Mouse (Mus musculus) heart, embryonic 10.5 days (tissue): Measurements from ENCODE around the gene Pigb. TPM values are rescaled to one million over a fixed set of nuclear protein-coding genes. Genes with fewer than 3 reads are reported as not detected.

Experiments used
- DNase-seq: peaks from one replicate; pipeline ENCODE4 v3.0.0-alpha.2; 2017; ENCODE audit warnings: low spot score
- H3K27ac ChIP-seq: fragments of 300-500 bp; sonication (generic); 2 replicates; pipeline ENCODE4 v1.5.1; 2016; ENCODE audit warnings: mild to moderate bottlenecking
- H3K27me3 ChIP-seq: fragments of 300-500 bp; sonication (generic); 2 replicates; pipeline ENCODE4 v1.6.1; 2016; ENCODE audit warnings: mild to moderate bottlenecking; ENCODE audit not compliant: poor library complexity, insufficient read depth, severe bottlenecking
- H3K36me3 ChIP-seq: fragments of 300-500 bp; sonication (generic); 2 replicates; pipeline ENCODE4 v1.6.1; 2016; ENCODE audit warnings: mild to moderate bottlenecking, moderate library complexity
- H3K4me1 ChIP-seq: fragments of 300-500 bp; sonication (generic); 2 replicates; pipeline ENCODE4 v1.6.1; 2016; ENCODE audit warnings: mild to moderate bottlenecking
- H3K4me3 ChIP-seq: fragments of 300-500 bp; sonication (generic); 2 replicates; pipeline ENCODE4 v1.5.1; 2016; ENCODE audit warnings: mild to moderate bottlenecking, moderate library complexity
- H3K9me3 ChIP-seq: fragments of 300-500 bp; sonication (generic); 2 replicates; pipeline ENCODE4 v1.6.1; 2016; ENCODE audit warnings: mild to moderate bottlenecking, moderate library complexity
- WGBS: fragments of 180-500 bp; shearing (Covaris S2); methylation state at CpG from one replicate; pipeline ENCODE4 v1.1.7; 2016; 5-methylcytosine and 5-hydroxymethylcytosine counted together
- polyA plus RNA-seq: library from polyadenylated mRNA; unstranded; fragments of >200 nt; fragmentation: Nextera tagmentation; extraction: Ambion mirVana; gene quantifications from 2 replicates; pipeline ENCODE4 v1.2.1, GENCODE M21; 2016

The Pigb gene
- polyA plus RNA-seq, 1 experiment from 2014 or later, result 13.2 TPM

- H3K4me1 ChIP-seq, result peaks cover 23% of the 10 kb centered on the region
- peaks cover 2% of the 10 kb centered on the region; the same call in 1 of the 2 replicates for H3K36me3 ChIP-seq
- peak overlapping the region; percentile 90 for H3K4me3 ChIP-seq
- H3K9me3 ChIP-seq, result no peaks in the 10 kb centered on the region
- under 1% methylated on average over 49 of the region's 49 CpGs for WGBS
- H3K27ac ChIP-seq, result peak overlapping the region; percentile 92
- DNase-seq, result peak; percentile 96
- no peaks in the 10 kb centered on the region for H3K27me3 ChIP-seq
Observed at GRCm38 (mm10) chr9:73039222-73039945, 794 bp downstream of the Pigb start.

DNA sequence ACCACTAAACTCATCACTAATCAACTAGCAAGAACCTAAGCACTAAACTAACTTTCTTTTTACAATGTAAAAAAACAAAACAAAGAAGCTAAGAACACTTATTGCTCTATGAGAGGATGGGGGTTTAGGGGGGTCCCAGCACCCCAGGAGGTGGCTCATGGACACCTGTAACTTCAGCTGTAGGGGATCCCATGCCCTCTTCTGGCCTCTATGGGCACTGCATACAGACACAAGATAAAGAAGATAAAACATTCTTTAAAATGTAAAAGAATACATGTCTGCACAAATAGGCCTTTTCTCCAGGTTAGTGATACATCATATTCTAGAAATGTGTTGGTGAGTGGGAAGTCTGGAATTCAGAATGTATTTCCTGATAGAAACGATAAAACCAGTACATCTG, 6.8 kb downstream of the Pigb start:
- no peak overlapping the region for H3K27ac ChIP-seq
- H3K9me3 ChIP-seq, result no peaks in the 10 kb centered on the region
- no peaks in the 10 kb centered on the region for H3K27me3 ChIP-seq
- WGBS, result 92% methylated on average over 1 of the region's 1 CpGs
- DNase-seq, result no peak
- H3K36me3 ChIP-seq, result peaks cover 42% of the 10 kb centered on the region
- no peak overlapping the region for H3K4me3 ChIP-seq
- no peaks in the 10 kb centered on the region for H3K4me1 ChIP-seq

GRCm38 (mm10) chr9:73031421-73031820, 8.8 kb downstream of the Pigb start:
- WGBS, result 57% methylated on average over 4 of the region's 4 CpGs
- no peak overlapping the region for H3K4me3 ChIP-seq
- H3K36me3 ChIP-seq, result peaks cover 42% of the 10 kb centered on the region
- H3K9me3 ChIP-seq, result no peaks in the 10 kb centered on the region
- H3K27ac ChIP-seq, result no peak overlapping the region
- H3K4me1 ChIP-seq, result peaks cover 1% of the 10 kb centered on the region; the same call in 1 of the 2 replicates
- H3K27me3 ChIP-seq, result no peaks in the 10 kb centered on the region
- no peak for DNase-seq

- Histone ChIP-seq H3K27ac (no peak overlapping the region), H3K9me3 (no peaks in the 10 kb centered on the region), H3K36me3 (peaks cover 42% of the 10 kb centered on the region), H3K4me3 (no peak overlapping the region), H3K27me3 (no peaks in the 10 kb centered on the region), H3K4me1 (peaks cover 10% of the 10 kb centered on the region)
- 88% methylated on average over 1 of the region's 1 CpGs for WGBS
- no peak for DNase-seq
Observed at GRCm38 (mm10) chr9:73030443-73030842, 9.7 kb downstream of the Pigb start.

GRCm38 (mm10) chr9:73025818-73026636, 14.2 kb downstream of the Pigb start:
- Histone ChIP-seq H3K36me3 (peaks cover 27% of the 10 kb centered on the region), H3K4me1 (peaks cover 10% of the 10 kb centered on the region), H3K27me3 (no peaks in the 10 kb centered on the region), H3K4me3 (peak overlapping the region; percentile 43), H3K27ac (peak overlapping the region; percentile 72), H3K9me3 (no peaks in the 10 kb centered on the region)
- 15% methylated on average over 16 of the region's 17 CpGs for WGBS
- peak; percentile 81 for DNase-seq

- no peaks in the 10 kb centered on the region for H3K27me3 ChIP-seq
- H3K27ac ChIP-seq, result no peak overlapping the region
- H3K36me3 ChIP-seq, result peaks cover 52% of the 10 kb centered on the region
- H3K4me3 ChIP-seq, result no peak overlapping the region
- no peak for DNase-seq
- 91% methylated on average over 5 of the region's 5 CpGs for WGBS
- H3K9me3 ChIP-seq, result no peaks in the 10 kb centered on the region
- H3K4me1 ChIP-seq, result peaks cover under 1% of the 10 kb centered on the region
Observed at GRCm38 (mm10) chr9:73020566-73021097, 19.5 kb downstream of the Pigb start.

- 87% methylated on average over 10 of the region's 10 CpGs for WGBS
- peaks cover 53% of the 10 kb centered on the region for H3K36me3 ChIP-seq
- H3K27ac ChIP-seq, result no peak overlapping the region
Observed at GRCm38 (mm10) chr9:73019841-73020240, 20.3 kb downstream of the Pigb start.

DNA sequence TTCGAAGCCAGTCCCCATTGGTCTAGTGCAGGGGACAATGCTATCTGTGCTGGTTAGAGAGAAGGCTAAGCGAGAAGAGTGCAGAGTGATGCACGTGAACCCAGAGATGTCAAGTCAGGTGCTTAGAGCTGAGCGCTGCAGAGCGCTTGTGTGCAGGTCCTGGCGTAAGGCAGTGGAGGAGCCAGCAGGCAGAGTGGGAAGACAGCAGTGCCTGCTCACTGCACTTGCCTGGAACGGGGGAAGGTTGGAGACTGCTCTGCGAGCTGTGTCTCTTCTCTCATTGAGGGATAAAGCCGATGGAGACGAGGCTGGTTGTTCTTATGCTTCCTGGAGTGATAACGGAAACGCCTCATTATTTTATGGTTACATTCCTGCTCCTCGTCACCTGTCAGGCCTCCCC, 25.5 kb downstream of the Pigb start:
- no peaks in the 10 kb centered on the region for H3K27me3 ChIP-seq
- H3K4me3 ChIP-seq, result no peak overlapping the region
- no peak for DNase-seq
- no peaks in the 10 kb centered on the region for H3K4me1 ChIP-seq
- peaks cover 48% of the 10 kb centered on the region for H3K36me3 ChIP-seq
- 66% methylated on average over 13 of the region's 13 CpGs for WGBS
- no peak overlapping the region for H3K27ac ChIP-seq
- no peaks in the 10 kb centered on the region for H3K9me3 ChIP-seq

More at GRCm38 (mm10) chr9:73019841-73020240, 20.3 kb downstream of the Pigb start:
- Histone ChIP-seq H3K27me3 (no peaks in the 10 kb centered on the region), H3K9me3 (no peaks in the 10 kb centered on the region), H3K4me3 (no peak overlapping the region), H3K4me1 (no peaks in the 10 kb centered on the region)
- DNase-seq, result no peak

- Histone ChIP-seq H3K4me1 (no peaks in the 10 kb centered on the region), H3K27ac (no peak overlapping the region), H3K9me3 (no peaks in the 10 kb centered on the region), H3K27me3 (no peaks in the 10 kb centered on the region), H3K36me3 (peaks cover 33% of the 10 kb centered on the region), H3K4me3 (no peak overlapping the region)
- no peak for DNase-seq
- 78% methylated on average over 4 of the region's 4 CpGs for WGBS
Observed at GRCm38 (mm10) chr9:73012629-73013028, 27.5 kb downstream of the Pigb start.

DNA sequence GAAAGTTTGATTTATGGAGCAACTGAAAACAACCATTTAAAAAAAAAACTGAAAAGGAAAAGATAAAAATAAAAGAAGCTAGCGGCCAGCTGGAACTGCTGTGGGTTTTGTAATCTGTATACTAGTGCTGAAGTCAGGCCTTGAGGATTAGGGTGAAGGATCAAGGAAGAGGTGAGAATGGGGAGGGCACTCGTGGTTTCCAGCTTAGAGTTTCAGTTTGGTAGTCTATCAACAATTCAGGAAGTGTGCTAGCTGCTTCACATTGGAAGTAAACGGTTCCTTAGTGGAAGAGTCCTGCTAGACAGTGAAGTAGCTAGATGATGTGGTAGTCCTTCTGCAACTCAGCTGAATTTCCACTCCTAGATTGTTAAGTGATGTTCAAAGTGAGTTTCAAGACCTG, 31.8 kb downstream of the Pigb start:
- H3K27ac ChIP-seq, result no peak overlapping the region
- DNase-seq, result no peak
- no peaks in the 10 kb centered on the region for H3K4me1 ChIP-seq
- 68% methylated on average over 3 of the region's 3 CpGs for WGBS
- H3K36me3 ChIP-seq, result peaks cover 13% of the 10 kb centered on the region
- H3K9me3 ChIP-seq, result no peaks in the 10 kb centered on the region
- H3K27me3 ChIP-seq, result no peaks in the 10 kb centered on the region
- H3K4me3 ChIP-seq, result no peak overlapping the region

DNA sequence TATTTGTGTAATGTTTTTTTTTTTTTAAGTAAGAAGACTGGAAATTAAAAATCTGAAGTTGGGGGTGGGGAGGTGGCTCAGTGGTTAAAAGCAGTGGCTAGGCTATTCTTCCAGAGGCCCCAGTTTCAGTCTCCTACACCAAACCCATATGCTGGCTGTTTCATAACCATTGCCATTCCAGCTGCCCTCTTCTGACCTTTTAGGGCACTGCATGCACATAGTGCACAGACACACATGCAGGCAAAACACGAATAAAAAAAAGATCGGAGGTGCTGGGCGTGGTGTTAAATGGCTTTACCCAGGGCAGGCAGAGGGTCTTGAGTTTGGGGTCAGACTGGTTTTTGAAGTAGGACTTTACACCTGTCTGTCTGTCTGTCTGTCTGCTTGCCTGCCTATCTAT, 34.0 kb downstream of the Pigb start:
- Histone ChIP-seq H3K36me3 (peaks cover 9% of the 10 kb centered on the region; the same call in 1 of the 2 replicates), H3K27me3 (no peaks in the 10 kb centered on the region), H3K27ac (no peak overlapping the region), H3K4me3 (no peak overlapping the region), H3K4me1 (no peaks in the 10 kb centered on the region), H3K9me3 (no peaks in the 10 kb centered on the region)
- no peak for DNase-seq
- WGBS, result 88% methylated on average over 3 of the region's 3 CpGs

- DNase-seq, result no peak
- no peaks in the 10 kb centered on the region for H3K4me1 ChIP-seq
- WGBS, result 81% methylated on average over 6 of the region's 6 CpGs
- H3K9me3 ChIP-seq, result no peaks in the 10 kb centered on the region
- peaks cover 9% of the 10 kb centered on the region; the same call in 1 of the 2 replicates for H3K36me3 ChIP-seq
- H3K4me3 ChIP-seq, result no peak overlapping the region
- H3K27me3 ChIP-seq, result no peaks in the 10 kb centered on the region
- H3K27ac ChIP-seq, result no peak overlapping the region
Observed at GRCm38 (mm10) chr9:73005106-73005505, 35.1 kb downstream of the Pigb start.

- Histone ChIP-seq H3K4me1 (no peaks in the 10 kb centered on the region), H3K27ac (no peak overlapping the region), H3K36me3 (peaks cover 9% of the 10 kb centered on the region; the same call in 1 of the 2 replicates), H3K27me3 (no peaks in the 10 kb centered on the region), H3K4me3 (no peak overlapping the region), H3K9me3 (no peaks in the 10 kb centered on the region)
- DNase-seq, result no peak
- 81% methylated on average over 8 of the region's 8 CpGs for WGBS
Observed at GRCm38 (mm10) chr9:73004076-73004475, 36.1 kb downstream of the Pigb start.
